Mouse (Mus musculus): ENCODE results near the gene Brf1.

Gene Brf1

GRCm38 (mm10) chr12:113000294-113001132 is at the start of gene Brf1:
Brf1 (minus strand) TSS chr12:113000704.
- peak; percentile 92 for DNase-seq (ENCODE audit: low read depth, low spot score)

- DNase-seq (ENCODE audit: low read depth, low spot score), result no peak
Observed at GRCm38 (mm10) chr12:113049836-113050235, 49.3 kb upstream of the Brf1 start.

GRCm38 (mm10) chr12:113048103-113048502 is 47.6 kb upstream of the Brf1 start:
- no peak for DNase-seq (ENCODE audit: low read depth, low spot score)

GRCm38 (mm10) chr12:113046861-113047260 is 46.4 kb upstream of the Brf1 start:
- DNase-seq (ENCODE audit: low read depth, low spot score), result no peak

- DNase-seq (ENCODE audit: low read depth, low spot score), result no peak
Observed at GRCm38 (mm10) chr12:113044916-113045677, 44.6 kb upstream of the Brf1 start.

GRCm38 (mm10) chr12:113042543-113042942 is 42.0 kb upstream of the Brf1 start:
- DNase-seq (ENCODE audit: low read depth, low spot score), result no peak

GRCm38 (mm10) chr12:113041481-113042439 is 41.3 kb upstream of the Brf1 start:
- no peak for DNase-seq (ENCODE audit: low read depth, low spot score)

GRCm38 (mm10) chr12:113038414-113038813 is 37.9 kb upstream of the Brf1 start:
- DNase-seq (ENCODE audit: low read depth, low spot score), result no peak

GRCm38 (mm10) chr12:113036996-113037395 is 36.5 kb upstream of the Brf1 start:
- DNase-seq (ENCODE audit: low read depth, low spot score), result no peak

GRCm38 (mm10) chr12:113035093-113035492 is 34.6 kb upstream of the Brf1 start:
- no peak for DNase-seq (ENCODE audit: low read depth, low spot score)

- DNase-seq (ENCODE audit: low read depth, low spot score), result no peak
Observed at GRCm38 (mm10) chr12:113032296-113033250, 32.1 kb upstream of the Brf1 start.

GRCm38 (mm10) chr12:113031441-113031840 is 30.9 kb upstream of the Brf1 start:
- no peak for DNase-seq (ENCODE audit: low read depth, low spot score)

- DNase-seq (ENCODE audit: low read depth, low spot score), result no peak
Observed at GRCm38 (mm10) chr12:113030993-113031392, 30.5 kb upstream of the Brf1 start.

GRCm38 (mm10) chr12:113030046-113030445 is 29.5 kb upstream of the Brf1 start:
- no peak for DNase-seq (ENCODE audit: low read depth, low spot score)

GRCm38 (mm10) chr12:113028898-113029297 is 28.4 kb upstream of the Brf1 start:
- DNase-seq (ENCODE audit: low read depth, low spot score), result no peak

GRCm38 (mm10) chr12:113028067-113028466 is 27.6 kb upstream of the Brf1 start:
- no peak for DNase-seq (ENCODE audit: low read depth, low spot score)

- no peak for DNase-seq (ENCODE audit: low read depth, low spot score)
Observed at GRCm38 (mm10) chr12:113027495-113027894, 27.0 kb upstream of the Brf1 start.

GRCm38 (mm10) chr12:113026557-113026956 is 26.1 kb upstream of the Brf1 start:
- no peak for DNase-seq (ENCODE audit: low read depth, low spot score)

GRCm38 (mm10) chr12:113023082-113023481 is 22.6 kb upstream of the Brf1 start:
- DNase-seq (ENCODE audit: low read depth, low spot score), result no peak

- no peak for DNase-seq (ENCODE audit: low read depth, low spot score)
Observed at GRCm38 (mm10) chr12:113021488-113021887, 21.0 kb upstream of the Brf1 start.
